Mouse (Mus musculus): ENCODE measurements around the gene Fam160a2. TPM values are rescaled to one million over a fixed set of nuclear protein-coding genes. Genes with fewer than 3 reads are reported as not detected.

Fam160a2 gene
- total RNA-seq (2014; rRNA removed) (4.5 and 7.7 TPM in 2 replicates), polyA plus RNA-seq (2012; rRNA removed) (16.3 and 26.8 TPM in 2 replicates)

DNA sequence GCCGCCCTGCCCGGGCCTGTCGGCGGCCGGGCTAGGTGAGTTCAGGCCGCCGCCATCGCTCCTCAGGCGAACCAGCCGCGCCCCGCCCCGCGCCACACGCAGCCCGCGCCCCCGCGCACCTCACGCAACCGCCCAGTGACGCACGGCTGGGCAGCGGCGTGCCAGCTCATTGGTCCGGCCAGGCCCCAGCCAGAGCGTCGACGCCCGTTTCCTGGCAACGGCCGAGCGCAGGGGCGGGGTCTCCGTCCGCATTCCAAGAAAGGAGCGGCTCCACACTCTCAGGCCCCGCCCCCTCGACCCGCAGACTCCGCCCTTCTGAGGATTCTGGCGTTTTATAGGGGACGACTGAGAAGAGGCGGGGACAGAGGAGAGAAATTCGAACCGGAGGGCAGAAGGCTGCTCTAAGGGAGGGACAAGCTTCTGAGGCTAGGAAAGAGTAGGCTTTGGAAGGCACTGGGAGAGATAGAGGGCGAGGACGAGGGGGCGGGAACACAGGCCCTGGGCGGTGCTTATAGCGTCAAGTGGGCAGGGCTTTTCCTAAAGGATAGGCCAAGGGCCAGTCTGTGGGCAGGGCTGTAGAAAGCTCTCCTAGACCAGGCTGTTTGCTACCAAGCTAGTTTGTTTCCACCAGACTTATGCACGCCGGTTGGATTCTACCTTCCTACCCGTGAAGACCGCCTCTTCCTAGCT is at the start of gene Fam160a2:
Gene Fam160a2, minus strand, starts transcription at position 120 of the 690 bp plus-strand sequence.
- Histone ChIP-seq H3K36me3 (ENCODE audit: control insufficient read depth, insufficient read depth, low read length) (no peaks in the 10 kb centered on the region; the same call in 1 of the 2 replicates), H3K27me3 (ENCODE audit: control insufficient read depth, insufficient read depth, low read length) (no peaks in the 10 kb centered on the region), H3K9ac (ENCODE audit: low read depth, low read length) (peak within 1 kb of the TSS; percentile 90), H3K27ac (replicated peaks; ENCODE audit: insufficient read depth, low read depth, low read length) (peak within 1 kb of the TSS; percentile 67), H3K4me1 (ENCODE audit: control insufficient read depth, insufficient read depth, low read length) (peaks cover 9% of the 10 kb centered on the region), H3K4me3 (ENCODE audit: insufficient read depth, low read depth, low read length) (peak within 1 kb of the TSS; percentile 85), H3K79me2 (ENCODE audit: control insufficient read depth, insufficient read depth, low read length) (peaks cover 5% of the 10 kb centered on the region; the same call in 1 of the 2 replicates)
- under 1% methylated on average over 55 of the region's 55 CpGs for WGBS
- no peak for TF ChIP-seq CTCF (IDR thresholded peaks at IDR 0.05; ENCODE audit: low read depth, low read length)
- TF ChIP-seq POLR2A (IDR thresholded peaks at IDR 0.05; ENCODE audit: extremely low read depth, insufficient read depth, low read length), result peak; percentile 50; the same call in 1 of the 2 replicates
- peak; percentile 98 for DNase-seq (ENCODE audit: extremely low read depth, low read depth, low spot score)

DNA sequence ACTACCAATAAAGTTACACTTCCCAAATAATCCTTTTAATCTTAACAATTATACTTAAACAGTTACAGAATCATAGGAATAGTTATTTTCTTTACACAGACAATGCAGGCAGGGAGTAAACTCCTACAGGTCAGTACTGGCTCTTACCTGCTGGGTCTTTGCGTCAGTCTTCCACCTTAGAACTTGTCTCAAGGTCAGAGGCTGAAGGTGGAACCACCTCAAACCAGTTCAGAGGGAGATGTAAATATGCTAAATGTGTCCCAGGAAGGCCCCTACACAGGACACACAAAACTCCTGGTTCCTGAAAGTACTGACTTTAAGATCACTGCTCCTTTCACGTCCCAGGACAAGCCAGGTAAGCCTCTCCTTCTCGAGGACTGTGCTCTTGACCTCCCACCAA is 45.2 kb upstream of the Fam160a2 start:
- Histone ChIP-seq H3K79me2 (ENCODE audit: control insufficient read depth, insufficient read depth, low read length) (no peaks in the 10 kb centered on the region), H3K9ac (ENCODE audit: low read depth, low read length) (no peak overlapping the region), H3K36me3 (ENCODE audit: control insufficient read depth, insufficient read depth, low read length) (no peaks in the 10 kb centered on the region), H3K4me1 (ENCODE audit: control insufficient read depth, insufficient read depth, low read length) (no peaks in the 10 kb centered on the region), H3K27ac (replicated peaks; ENCODE audit: insufficient read depth, low read depth, low read length) (no peak overlapping the region), H3K4me3 (ENCODE audit: insufficient read depth, low read depth, low read length) (no peak overlapping the region), H3K27me3 (ENCODE audit: control insufficient read depth, insufficient read depth, low read length) (no peaks in the 10 kb centered on the region)
- TF ChIP-seq POLR2A (IDR thresholded peaks at IDR 0.05; ENCODE audit: extremely low read depth, insufficient read depth, low read length) (no peak), CTCF (IDR thresholded peaks at IDR 0.05; ENCODE audit: low read depth, low read length) (no peak)
- 77% methylated on average over 3 of the region's 3 CpGs for WGBS
- DNase-seq (ENCODE audit: extremely low read depth, low read depth, low spot score), result no peak

DNA sequence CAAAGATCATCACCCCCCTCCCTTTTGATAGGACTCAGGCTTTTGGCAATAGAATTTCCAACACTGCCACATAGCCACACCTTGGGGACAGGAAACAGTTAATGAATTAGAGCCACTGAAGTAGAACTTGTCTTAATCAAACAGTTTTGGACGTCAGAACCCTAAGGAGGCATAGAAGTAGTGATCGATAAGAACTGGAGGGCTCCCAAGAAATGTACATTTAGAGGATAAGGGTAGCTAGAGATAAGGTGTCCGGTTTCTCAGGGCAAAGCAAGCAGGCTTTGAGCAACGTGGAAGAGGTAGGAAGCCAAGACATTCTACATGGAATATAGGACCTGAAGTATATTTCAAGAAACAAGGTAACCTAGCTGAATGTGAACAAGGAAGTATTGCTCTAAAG is 41.6 kb upstream of the Fam160a2 start:
- TF ChIP-seq CTCF (IDR thresholded peaks at IDR 0.05; ENCODE audit: low read depth, low read length) (no peak), POLR2A (IDR thresholded peaks at IDR 0.05; ENCODE audit: extremely low read depth, insufficient read depth, low read length) (no peak)

DNA sequence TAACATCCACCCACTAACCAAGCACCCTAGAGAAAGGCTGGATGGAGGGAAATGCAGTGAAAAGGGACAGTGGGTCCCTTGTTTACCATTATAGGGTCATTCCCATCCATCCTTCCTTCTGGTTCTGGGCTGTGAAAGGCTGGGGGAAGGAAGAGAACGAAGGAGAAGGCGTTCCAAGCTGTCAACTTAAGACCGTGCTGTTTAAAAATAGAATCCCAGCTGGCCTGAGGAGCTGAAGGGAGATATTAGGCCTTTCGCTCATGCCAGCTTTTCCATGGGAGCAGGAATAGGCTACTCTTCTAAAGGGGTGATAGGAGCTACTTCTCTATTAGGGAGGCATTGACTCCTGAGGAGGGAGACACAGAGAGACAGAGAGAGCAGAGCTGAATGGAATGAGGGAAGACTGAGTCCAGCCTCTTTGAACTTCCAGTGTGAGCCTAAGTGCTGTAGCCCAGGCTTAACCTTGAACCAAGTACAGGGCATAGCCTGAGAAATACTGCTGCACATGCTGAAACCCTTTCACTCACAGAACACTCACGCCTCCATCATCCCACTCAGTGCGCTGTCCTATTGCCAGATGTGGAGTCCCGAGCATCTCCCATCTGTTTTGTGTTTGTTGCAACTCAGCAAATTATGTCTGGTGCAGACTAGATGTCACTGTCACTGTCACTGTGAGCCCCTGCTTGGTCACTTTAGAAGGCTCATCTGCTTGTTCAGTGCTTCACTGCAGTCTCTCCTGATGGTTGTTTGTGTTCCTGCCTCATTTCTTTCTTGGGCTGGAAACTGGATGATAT is 38.3 kb upstream of the Fam160a2 start:
- no peak overlapping the region for H3K9ac ChIP-seq (ENCODE audit: low read depth, low read length)

More for the DNA sequence above, 41.6 kb upstream of the Fam160a2 start:
- Histone ChIP-seq H3K9ac (ENCODE audit: low read depth, low read length) (no peak overlapping the region), H3K36me3 (ENCODE audit: control insufficient read depth, insufficient read depth, low read length) (no peaks in the 10 kb centered on the region), H3K27ac (replicated peaks; ENCODE audit: insufficient read depth, low read depth, low read length) (no peak overlapping the region), H3K4me1 (ENCODE audit: control insufficient read depth, insufficient read depth, low read length) (no peaks in the 10 kb centered on the region), H3K79me2 (ENCODE audit: control insufficient read depth, insufficient read depth, low read length) (no peaks in the 10 kb centered on the region), H3K27me3 (ENCODE audit: control insufficient read depth, insufficient read depth, low read length) (no peaks in the 10 kb centered on the region), H3K4me3 (ENCODE audit: insufficient read depth, low read depth, low read length) (no peak overlapping the region)
- WGBS, result 41% methylated on average over 4 of the region's 4 CpGs
- no peak for DNase-seq (ENCODE audit: extremely low read depth, low read depth, low spot score)

DNA sequence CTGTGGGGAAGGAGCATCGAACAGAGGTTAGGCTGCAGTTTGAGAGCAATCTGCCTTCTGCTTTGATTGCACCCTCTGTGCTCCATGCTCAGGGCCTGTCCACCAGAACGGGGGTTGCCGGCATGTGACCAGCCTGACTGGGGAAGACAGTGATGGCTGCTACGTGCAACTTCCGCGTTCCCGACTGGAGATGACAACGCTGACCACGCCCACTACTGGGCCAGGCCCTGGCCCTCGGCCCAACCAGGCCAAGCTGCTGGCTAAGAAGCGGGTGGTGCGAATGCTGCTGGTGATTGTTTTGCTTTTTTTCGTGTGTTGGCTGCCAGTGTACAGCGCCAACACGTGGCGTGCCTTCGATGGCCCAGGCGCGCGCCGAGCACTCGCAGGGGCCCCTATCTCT is 34.9 kb upstream of the Fam160a2 start:
- no peak overlapping the region for H3K9ac ChIP-seq (ENCODE audit: low read depth, low read length)
- no peaks in the 10 kb centered on the region for H3K36me3 ChIP-seq (ENCODE audit: control insufficient read depth, insufficient read depth, low read length)
- no peaks in the 10 kb centered on the region for H3K4me1 ChIP-seq (ENCODE audit: control insufficient read depth, insufficient read depth, low read length)
- no peak overlapping the region for H3K27ac ChIP-seq (replicated peaks; ENCODE audit: insufficient read depth, low read depth, low read length)
- WGBS, result 75% methylated on average over 22 of the region's 22 CpGs
- TF ChIP-seq POLR2A (IDR thresholded peaks at IDR 0.05; ENCODE audit: extremely low read depth, insufficient read depth, low read length) (no peak), CTCF (IDR thresholded peaks at IDR 0.05; ENCODE audit: low read depth, low read length) (no peak)
- H3K4me3 ChIP-seq (ENCODE audit: insufficient read depth, low read depth, low read length), result no peak overlapping the region
- no peaks in the 10 kb centered on the region for H3K27me3 ChIP-seq (ENCODE audit: control insufficient read depth, insufficient read depth, low read length)
- H3K79me2 ChIP-seq (ENCODE audit: control insufficient read depth, insufficient read depth, low read length), result no peaks in the 10 kb centered on the region
- no peak for DNase-seq (ENCODE audit: extremely low read depth, low read depth, low spot score)

More for the DNA sequence above, 38.3 kb upstream of the Fam160a2 start:
- no peaks in the 10 kb centered on the region for H3K4me1 ChIP-seq (ENCODE audit: control insufficient read depth, insufficient read depth, low read length)
- H3K27ac ChIP-seq (replicated peaks; ENCODE audit: insufficient read depth, low read depth, low read length), result no peak overlapping the region
- no peak overlapping the region for H3K4me3 ChIP-seq (ENCODE audit: insufficient read depth, low read depth, low read length)
- no peaks in the 10 kb centered on the region for H3K36me3 ChIP-seq (ENCODE audit: control insufficient read depth, insufficient read depth, low read length)
- no peak for DNase-seq (ENCODE audit: extremely low read depth, low read depth, low spot score)
- 80% methylated on average over 7 of the region's 7 CpGs for WGBS
- TF ChIP-seq CTCF (IDR thresholded peaks at IDR 0.05; ENCODE audit: low read depth, low read length) (no peak), POLR2A (IDR thresholded peaks at IDR 0.05; ENCODE audit: extremely low read depth, insufficient read depth, low read length) (no peak)
- H3K27me3 ChIP-seq (ENCODE audit: control insufficient read depth, insufficient read depth, low read length), result no peaks in the 10 kb centered on the region
- no peaks in the 10 kb centered on the region for H3K79me2 ChIP-seq (ENCODE audit: control insufficient read depth, insufficient read depth, low read length)

Data from liver, adult 2 months (tissue).